Mouse (Mus musculus): ENCODE measurements at regions not wholly inside any gene's neighbourhood (a gene's known extent, or its start where the extent isn't known, plus 50 kb on each side); places are given as distances from the start of the nearest gene placed in this dataset.

DNA sequence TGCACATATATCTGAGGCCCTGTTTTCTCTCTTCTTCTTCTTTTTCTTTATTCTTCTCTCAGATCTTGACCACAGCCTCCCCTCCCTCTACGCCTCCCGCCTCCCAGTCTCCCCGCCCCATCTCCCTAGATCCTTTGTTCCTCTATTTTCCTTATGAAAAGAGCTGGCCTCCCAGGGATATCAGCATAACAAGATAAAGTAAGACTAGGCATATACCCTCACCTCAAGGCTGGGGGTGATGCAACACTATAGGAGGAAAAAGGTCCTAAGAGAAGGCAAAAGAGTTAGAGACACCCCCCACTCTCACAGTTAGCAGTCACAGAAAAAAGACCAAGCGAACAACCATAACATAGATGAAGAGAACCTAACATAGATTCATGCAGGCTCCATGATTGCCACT lies 57.5 kb upstream of the Pgrmc2 start:
- DNase-seq (ENCODE audit: extremely low spot score): no peak

GRCm38 (mm10) chr3:41137931-41138330 lies 55.1 kb upstream of the Pgrmc2 start:
- DNase-seq (ENCODE audit: extremely low spot score): no peak

DNA sequence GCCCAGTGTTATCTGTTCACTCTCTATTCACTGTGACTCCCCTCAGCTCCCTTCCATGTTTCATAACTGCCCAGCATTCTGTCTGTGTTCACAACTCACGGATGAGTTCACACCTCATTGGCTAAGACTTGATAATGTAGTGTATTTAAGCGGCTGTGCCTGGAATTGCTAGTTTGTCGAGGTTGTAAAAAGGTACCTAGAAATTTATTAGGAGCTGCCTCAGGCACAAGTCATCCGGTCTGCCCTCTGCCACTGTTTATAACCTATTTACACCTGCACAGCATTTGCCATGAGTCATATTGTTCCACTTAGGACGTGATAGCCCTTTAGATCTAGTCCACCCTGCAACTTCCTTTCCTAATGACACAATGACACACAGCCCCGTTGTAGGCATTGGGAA lies 50.0 kb upstream of the Pgrmc2 start:
- no peak for DNase-seq (ENCODE audit: extremely low spot score)

Data from embryo, embryonic 9.5 days (tissue).